ENCODE assay signal across 21 mouse cellular contexts in genomic region chr1:134583560-134583959, GRCm38 (mm10). TPM values are rescaled to one million over a fixed set of nuclear protein-coding genes. Genes with fewer than 3 reads are reported as not detected.
A peak's percentile ranks its signal among the peaks of the same experiment; 100 is the strongest.
DNase-seq lines count a peak whose midpoint lies in the region; ATAC-seq and TF ChIP-seq lines count a peak whose summit lies in the region.
"Had no signal": no experiment of that assay in that cellular context is flagged by ENCODE, and none has a peak within 500 bp of the region (broad histone marks: within the 10 kb centered on the region; RNA-seq: fewer than 3 reads in every experiment).

No protein-coding gene starts in this region.

- no peak overlapping the region for H3K9ac ChIP-seq in lung, embryonic 14.5 days
- H3K9ac ChIP-seq in intestine, embryonic 15.5 days, result no peak overlapping the region
- no peak overlapping the region for H3K9ac ChIP-seq in stomach, postnatal 0 days (ENCODE audit: low read length)
- H3K9ac ChIP-seq: heart, embryonic 13.5 days; limb, embryonic 12.5 days; liver, postnatal 0 days; midbrain, embryonic 13.5 days had no signal

- TF ChIP-seq CTCF in lung, embryonic 14.5 days (IDR thresholded peaks at IDR 0.05; ENCODE audit: low read depth), result no peak
- no peak for TF ChIP-seq CTCF in stomach, postnatal 0 days (IDR thresholded peaks at IDR 0.05; ENCODE audit: low read depth)

- no peaks in the 10 kb centered on the region for H3K4me1 ChIP-seq in lung, embryonic 14.5 days (ENCODE audit: insufficient read depth)
- H3K4me1 ChIP-seq in intestine, embryonic 15.5 days (replicated peaks), result peaks cover 16% of the 10 kb centered on the region
- 0 out of 2 replicates have a peak, but pooled peaks cover 2% of the 10 kb centered on the region for H3K4me1 ChIP-seq in stomach, postnatal 0 days (replicated peaks; ENCODE audit: control insufficient read depth, insufficient read depth)
- H3K4me1 ChIP-seq: hindbrain, embryonic 10.5 days had no signal

- peak; percentile 32 for DNase-seq in lung, embryonic 14.5 days
- DNase-seq in lung, adult 18-20 months, result no peak
- DNase-seq in R1 (ENCODE audit: low read depth, low spot score), result peak; percentile 76
- peak; percentile 36 for DNase-seq in stomach, postnatal 0 days (ENCODE audit: low spot score)
- no peak for DNase-seq in neural tube, embryonic 10.5 days (ENCODE audit: extremely low spot score, low spot score)
- no peak for DNase-seq in thymus, postnatal 14 days
- no peak for DNase-seq in retina, postnatal 1 day
- DNase-seq: adrenal gland, adult 8-10 months; cerebellum, adult 2 months; gastrocnemius, postnatal 25 days; kidney, adult 11 months; layer of hippocampus, postnatal 36 days; liver, postnatal 0 days; right cerebral cortex, postnatal 14 days had no signal

- no peak for ATAC-seq in lung, embryonic 14.5 days (ENCODE audit: insufficient read depth)
- peak; percentile 86 for ATAC-seq in intestine, embryonic 15.5 days
- peak; percentile 64 for ATAC-seq in stomach, postnatal 0 days (ENCODE audit: low FRiP score, low TSS enrichment)
- ATAC-seq: liver, postnatal 0 days; midbrain, embryonic 13.5 days had no signal

- no peak overlapping the region for H3K4me2 ChIP-seq in lung, embryonic 14.5 days
- H3K4me2 ChIP-seq in intestine, embryonic 15.5 days (replicated peaks), result no peak overlapping the region
- no peak overlapping the region; the same call in 1 of the 2 replicates for H3K4me2 ChIP-seq in stomach, postnatal 0 days (replicated peaks; ENCODE audit: low read depth)
- H3K4me2 ChIP-seq: heart, embryonic 13.5 days; limb, embryonic 12.5 days; midbrain, embryonic 13.5 days had no signal

- H3K4me3 ChIP-seq in lung, embryonic 14.5 days (ENCODE audit: low read depth, low read length), result no peak overlapping the region
- H3K4me3 ChIP-seq in intestine, embryonic 15.5 days (replicated peaks), result no peak overlapping the region
- no peak overlapping the region for H3K4me3 ChIP-seq in stomach, postnatal 0 days (ENCODE audit: low read depth, low read length)
- H3K4me3 ChIP-seq: heart, embryonic 13.5 days; hindbrain, embryonic 10.5 days; limb, embryonic 12.5 days; midbrain, embryonic 13.5 days had no signal

- no peaks in the 10 kb centered on the region for H3K9me3 ChIP-seq in lung, embryonic 14.5 days (ENCODE audit: low read depth, low read length)
- no peaks in the 10 kb centered on the region for H3K9me3 ChIP-seq in intestine, embryonic 15.5 days
- H3K9me3 ChIP-seq in stomach, postnatal 0 days (ENCODE audit: control insufficient read depth, low read length), result no peaks in the 10 kb centered on the region
- H3K9me3 ChIP-seq: heart, embryonic 13.5 days; hindbrain, embryonic 10.5 days; limb, embryonic 12.5 days; midbrain, embryonic 13.5 days had no signal

- H3K27ac ChIP-seq in lung, embryonic 14.5 days (ENCODE audit: low read depth), result no peak overlapping the region
- H3K27ac ChIP-seq in intestine, embryonic 15.5 days, result peak overlapping the region; percentile 38; the same call in 1 of the 2 replicates
- no peak overlapping the region; the same call in 1 of the 2 replicates for H3K27ac ChIP-seq in stomach, postnatal 0 days (replicated peaks)
- H3K27ac ChIP-seq: heart, embryonic 13.5 days; hindbrain, embryonic 10.5 days; limb, embryonic 12.5 days; midbrain, embryonic 13.5 days had no signal

- WGBS in lung, embryonic 14.5 days, result 55% methylated on average over 3 of the region's 3 CpGs
- WGBS in intestine, embryonic 15.5 days, result 27% methylated on average over 3 of the region's 3 CpGs
- 32% methylated on average over 3 of the region's 3 CpGs for WGBS in stomach, postnatal 0 days

- no peak for TF ChIP-seq EP300 in stomach, postnatal 0 days (optimal IDR thresholded peaks at IDR 0.05)

- H3K27me3 ChIP-seq in lung, embryonic 14.5 days (ENCODE audit: insufficient read depth, low read length), result no peaks in the 10 kb centered on the region
- no peaks in the 10 kb centered on the region for H3K27me3 ChIP-seq in intestine, embryonic 15.5 days (replicated peaks)
- H3K27me3 ChIP-seq in stomach, postnatal 0 days (ENCODE audit: control insufficient read depth, insufficient read depth, low read length), result no peaks in the 10 kb centered on the region
- H3K27me3 ChIP-seq: heart, embryonic 13.5 days; limb, embryonic 12.5 days; midbrain, embryonic 13.5 days had no signal

- H3K36me3 ChIP-seq in lung, embryonic 14.5 days (ENCODE audit: insufficient read depth), result peaks cover 13% of the 10 kb centered on the region; the same call in 1 of the 2 replicates
- no peaks in the 10 kb centered on the region for H3K36me3 ChIP-seq in intestine, embryonic 15.5 days
- H3K36me3 ChIP-seq in stomach, postnatal 0 days (ENCODE audit: control insufficient read depth, insufficient read depth, low read length), result no peaks in the 10 kb centered on the region

RNA-seq across cellular contexts. Expression of gene Kdm5b, which starts 23.6 kb away (rescaled TPM):
- polyA plus RNA-seq in lung, embryonic 14.5 days (2014; fragmentation: Nextera tagmentation; extraction: Ambion mirVana), result 54.7 and 59.0 TPM in 2 replicates
- polyA plus RNA-seq in intestine, embryonic 15.5 days (2015; fragmentation: Nextera tagmentation; extraction: Ambion mirVana), result 35.0 and 38.7 TPM in 2 replicates
- polyA plus RNA-seq in stomach, postnatal 0 days (2015; fragmentation: Nextera tagmentation; extraction: Ambion mirVana), result 28.5 and 29.5 TPM in 2 replicates

RNA-seq across cellular contexts. Expression of gene Mgat4e, which starts 34.1 kb away (rescaled TPM):
- polyA plus RNA-seq in lung, embryonic 14.5 days (2014; fragmentation: Nextera tagmentation; extraction: Ambion mirVana), result 0.27 TPM in 1 of 2 replicates, not detected in the other
- not detected in 2 replicates for polyA plus RNA-seq in intestine, embryonic 15.5 days (2015; fragmentation: Nextera tagmentation; extraction: Ambion mirVana)
- not detected in 2 replicates for polyA plus RNA-seq in stomach, postnatal 0 days (2015; fragmentation: Nextera tagmentation; extraction: Ambion mirVana)
- polyA plus RNA-seq: cerebellum, adult 2 months; heart, embryonic 13.5 days; hindbrain, embryonic 10.5 days; limb, embryonic 12.5 days; liver, postnatal 0 days; midbrain, embryonic 13.5 days; neural tube, embryonic 11.5 days; thymus, postnatal 0 days had no signal

Comparison
In these comparisons a context has a peak if more than half of its experiments do, and no peak if none do; other contexts are left out.
1. DNase-seq: peak in lung, embryonic 14.5 days (single experiment), R1 (single experiment) and stomach, postnatal 0 days (single experiment); none in lung, adult 18-20 months (0 of 2), neural tube, embryonic 10.5 days (single experiment), thymus, postnatal 14 days (single experiment) and retina, postnatal 1 day (single experiment).